Mouse (Mus musculus): ENCODE measurements around the gene Trip12. TPM values are rescaled to one million over a fixed set of nuclear protein-coding genes. Genes with fewer than 3 reads are reported as not detected.

Trip12 gene
- polyA plus RNA-seq, 1 experiment from 2014 or later, result 27.5 TPM

DNA sequence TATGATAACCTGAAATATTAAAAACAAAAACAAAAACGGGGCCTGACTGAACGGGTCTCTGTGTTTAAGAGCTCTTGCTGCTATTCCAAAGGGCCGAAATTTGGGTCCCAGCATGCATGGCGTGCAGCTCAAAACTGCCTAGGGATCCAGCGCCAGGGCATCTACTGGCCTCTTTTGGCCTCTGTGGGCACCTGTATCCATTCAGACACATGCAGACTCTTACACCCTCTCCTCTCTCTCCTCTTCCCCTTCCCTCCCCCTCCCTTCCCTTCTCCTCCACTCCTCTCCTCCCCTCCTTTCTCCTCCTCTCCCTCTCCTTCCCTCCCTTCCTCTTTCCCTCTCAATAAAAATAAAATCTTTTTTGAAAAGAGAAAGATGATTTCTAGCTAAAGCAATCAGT, 130.9 kb downstream of the Trip12 start:
- Histone ChIP-seq H3K36me3 (replicated peaks) (no peaks in the 10 kb centered on the region), H3K4me1 (replicated peaks) (no peaks in the 10 kb centered on the region), H3K27me3 (peaks cover 6% of the 10 kb centered on the region; the same call in 1 of the 2 replicates), H3K4me2 (no peak overlapping the region), H3K4me3 (replicated peaks) (no peak overlapping the region), H3K9ac (no peak overlapping the region), H3K9me3 (replicated peaks) (no peaks in the 10 kb centered on the region), H3K27ac (replicated peaks) (no peak overlapping the region)
- ATAC-seq (ENCODE audit: insufficient read depth), result no peak
- WGBS (ENCODE audit: insufficient replicate concordance), result 28% methylated on average over 5 of the region's 5 CpGs

- Histone ChIP-seq H3K4me2 (no peak overlapping the region), H3K27ac (replicated peaks) (no peak overlapping the region), H3K9me3 (replicated peaks) (no peaks in the 10 kb centered on the region), H3K9ac (no peak overlapping the region), H3K4me3 (replicated peaks) (no peak overlapping the region), H3K4me1 (replicated peaks) (peaks cover 9% of the 10 kb centered on the region), H3K27me3 (peaks cover 18% of the 10 kb centered on the region), H3K36me3 (replicated peaks) (no peaks in the 10 kb centered on the region)
- WGBS (ENCODE audit: insufficient replicate concordance), result 88% methylated on average over 6 of the region's 6 CpGs
- ATAC-seq (ENCODE audit: insufficient read depth), result no peak
Observed at GRCm38 (mm10) chr1:84700254-84700653, 140.1 kb downstream of the Trip12 start.

- peaks cover 11% of the 10 kb centered on the region for H3K4me1 ChIP-seq (replicated peaks)
- no peak for ATAC-seq (ENCODE audit: insufficient read depth)
- WGBS (ENCODE audit: insufficient replicate concordance), result 7% methylated on average over 2 of the region's 2 CpGs
Observed at GRCm38 (mm10) chr1:84697136-84697535, 143.2 kb downstream of the Trip12 start.

GRCm38 (mm10) chr1:84695517-84696411, 144.6 kb downstream of the Trip12 start, which contains the start of gene Dner:
Gene Dner, minus strand, starts transcription at chr1:84696221.
- Histone ChIP-seq H3K36me3 (replicated peaks) (no peaks in the 10 kb centered on the region), H3K27me3 (peaks cover 39% of the 10 kb centered on the region), H3K4me1 (replicated peaks) (peaks cover 11% of the 10 kb centered on the region), H3K4me3 (replicated peaks) (peak within 1 kb of the TSS; percentile 32), H3K9ac (no peak within 1 kb of the TSS), H3K4me2 (peak within 1 kb of the TSS; percentile 56), H3K9me3 (replicated peaks) (no peaks in the 10 kb centered on the region), H3K27ac (replicated peaks) (no peak within 1 kb of the TSS)
- 1% methylated on average over 75 of the region's 75 CpGs for WGBS (ENCODE audit: insufficient replicate concordance)
- peak; percentile 47; the same call in 1 of the 2 replicates for ATAC-seq (ENCODE audit: insufficient read depth)

More at GRCm38 (mm10) chr1:84697136-84697535, 143.2 kb downstream of the Trip12 start:
- no peak overlapping the region for H3K4me3 ChIP-seq (replicated peaks)
- H3K9me3 ChIP-seq (replicated peaks), result no peaks in the 10 kb centered on the region
- H3K36me3 ChIP-seq (replicated peaks), result no peaks in the 10 kb centered on the region
- no peak overlapping the region for H3K27ac ChIP-seq (replicated peaks)
- peaks cover 39% of the 10 kb centered on the region for H3K27me3 ChIP-seq
- no peak overlapping the region for H3K9ac ChIP-seq
- no peak overlapping the region for H3K4me2 ChIP-seq

GRCm38 (mm10) chr1:84694688-84695474, 145.4 kb downstream of the Trip12 start:
- H3K36me3 ChIP-seq (replicated peaks), result no peaks in the 10 kb centered on the region
- 16% methylated on average over 26 of the region's 26 CpGs for WGBS (ENCODE audit: insufficient replicate concordance)
- no peak overlapping the region for H3K9ac ChIP-seq
- peaks cover 11% of the 10 kb centered on the region for H3K4me1 ChIP-seq (replicated peaks)
- H3K9me3 ChIP-seq (replicated peaks), result no peaks in the 10 kb centered on the region
- H3K4me2 ChIP-seq, result peak overlapping the region; percentile 56
- ATAC-seq (ENCODE audit: insufficient read depth), result no peak
- H3K27ac ChIP-seq (replicated peaks), result no peak overlapping the region
- H3K27me3 ChIP-seq, result peaks cover 39% of the 10 kb centered on the region
- 0 out of 2 replicates have a peak overlapping the region, but pooled peaks have one; percentile 32 for H3K4me3 ChIP-seq (replicated peaks)

DNA sequence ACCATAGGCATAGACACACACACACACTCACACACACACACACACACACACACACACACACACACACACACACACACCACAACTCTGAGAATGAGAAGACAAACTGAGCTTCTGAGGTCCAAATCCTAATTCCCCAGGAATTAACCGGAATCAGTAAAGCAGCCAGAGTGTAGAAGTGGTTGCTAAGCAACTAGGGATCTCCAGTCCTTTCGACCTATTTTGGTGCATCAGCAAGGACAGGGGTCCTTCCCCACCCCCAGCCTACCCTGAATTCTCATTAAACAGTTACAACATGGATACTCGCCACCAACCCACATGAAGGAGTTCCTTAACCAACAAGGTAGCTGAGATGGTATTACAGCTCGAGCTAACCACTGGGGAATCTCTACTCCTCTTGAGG, 162.4 kb downstream of the Trip12 start:
- H3K4me1 ChIP-seq (replicated peaks), result no peaks in the 10 kb centered on the region
- H3K9me3 ChIP-seq (replicated peaks), result no peaks in the 10 kb centered on the region
- WGBS (ENCODE audit: insufficient replicate concordance), result 45% methylated on average over 4 of the region's 4 CpGs
- H3K36me3 ChIP-seq (replicated peaks), result no peaks in the 10 kb centered on the region
- H3K4me3 ChIP-seq (replicated peaks), result no peak overlapping the region
- no peaks in the 10 kb centered on the region for H3K27me3 ChIP-seq
- no peak overlapping the region for H3K4me2 ChIP-seq
- H3K27ac ChIP-seq (replicated peaks), result no peak overlapping the region
- no peak overlapping the region for H3K9ac ChIP-seq
- no peak for ATAC-seq (ENCODE audit: insufficient read depth)

Small RNA genes lying within 50 kb of the gene (microRNA-seq; reads per million reads assigned to microRNA genes)
- 8.9 reads per million, percentile 25 among the genes with 10 or more reads in this experiment for gene Mir5126

Other genes starting within 250 kb of the Trip12 start
- gene Dner, start 144.3 kb downstream of the Trip12 start, polyA plus RNA-seq (2015; fragmentation: Nextera tagmentation; extraction: Ambion mirVana), result 0.07 and 0.09 TPM in 2 replicates
- 5.9 and 7.3 TPM in 2 replicates for gene Fbxo36, start 675 bp downstream of the Trip12 start, polyA plus RNA-seq (2015; fragmentation: Nextera tagmentation; extraction: Ambion mirVana)
- not detected in 2 replicates for gene Slc16a14, start 94.6 kb upstream of the Trip12 start, polyA plus RNA-seq (2015; fragmentation: Nextera tagmentation; extraction: Ambion mirVana)